Mouse (Mus musculus) ES-E14 (cell line): ENCODE results near the gene Rmnd1.

Experiments
- CHD2 ChIP-seq: IDR thresholded peaks from 2 replicates; pipeline ENCODE4 v1.6.1; 2014; ENCODE audit warnings: mild to moderate bottlenecking, low read depth, low read length, inconsistent platforms
- HCFC1 ChIP-seq: IDR thresholded peaks from 2 replicates; pipeline ENCODE4 v1.6.1; 2012; ENCODE audit warnings: low read length, inconsistent platforms, borderline replicate concordance; ENCODE audit not compliant: insufficient read depth
- MAFK ChIP-seq: IDR thresholded peaks from 2 replicates; pipeline ENCODE4 v1.6.1; 2014; ENCODE audit warnings: mild to moderate bottlenecking, low read depth, low read length, inconsistent platforms; ENCODE audit not compliant: insufficient read depth
- ZC3H11A ChIP-seq: IDR thresholded peaks from 2 replicates; pipeline ENCODE4 v1.6.1; 2012; ENCODE audit warnings: low read depth, mild to moderate bottlenecking, inconsistent platforms, low read length, borderline replicate concordance

GRCm38 (mm10) chr10:4374239-4374638, 57.9 kb downstream of the Rmnd1 start:
- TF ChIP-seq HCFC1 (no peak), ZC3H11A (no peak), CHD2 (no peak), MAFK (no peak)
